Mouse (Mus musculus): ENCODE measurements around the gene Yipf3. TPM values are rescaled to one million over a fixed set of nuclear protein-coding genes. Genes with fewer than 3 reads are reported as not detected.

Gene Yipf3
- total and polyA plus RNA-seq, 2 experiments from 2014 or later: 16.0 to 68.5 TPM

GRCm38 (mm10) chr17:46272058-46272457 is 24.2 kb downstream of the Yipf3 start:
- TF ChIP-seq EP300 (IDR thresholded peaks at IDR 0.05; ENCODE audit: low read depth) (no peak), CTCF (IDR thresholded peaks at IDR 0.05; ENCODE audit: low read depth) (no peak)
- no peak overlapping the region for H3K27ac ChIP-seq (ENCODE audit: low read depth)
- DNase-seq (ENCODE audit: low spot score) (no peak), ATAC-seq (ENCODE audit: insufficient read depth, low read depth) (no peak)
- no peak overlapping the region for H3K4me3 ChIP-seq (ENCODE audit: low read depth, low read length)
- no peaks in the 10 kb centered on the region for H3K9me3 ChIP-seq (replicated peaks; ENCODE audit: control insufficient read depth, low read length)
- no peak overlapping the region for H3K4me2 ChIP-seq (ENCODE audit: low read depth, low read length)
- H3K36me3 ChIP-seq (replicated peaks; ENCODE audit: control insufficient read depth, insufficient read depth, low read length): peaks cover 18% of the 10 kb centered on the region
- no peak overlapping the region for H3K9ac ChIP-seq (replicated peaks; ENCODE audit: low read depth, low read length)
- H3K27me3 ChIP-seq (ENCODE audit: control insufficient read depth, insufficient read depth, low read length): no peaks in the 10 kb centered on the region
- H3K4me1 ChIP-seq (ENCODE audit: control insufficient read depth, insufficient read depth): peaks cover 18% of the 10 kb centered on the region
- WGBS: 88% methylated on average over 2 of the region's 2 CpGs

DNA sequence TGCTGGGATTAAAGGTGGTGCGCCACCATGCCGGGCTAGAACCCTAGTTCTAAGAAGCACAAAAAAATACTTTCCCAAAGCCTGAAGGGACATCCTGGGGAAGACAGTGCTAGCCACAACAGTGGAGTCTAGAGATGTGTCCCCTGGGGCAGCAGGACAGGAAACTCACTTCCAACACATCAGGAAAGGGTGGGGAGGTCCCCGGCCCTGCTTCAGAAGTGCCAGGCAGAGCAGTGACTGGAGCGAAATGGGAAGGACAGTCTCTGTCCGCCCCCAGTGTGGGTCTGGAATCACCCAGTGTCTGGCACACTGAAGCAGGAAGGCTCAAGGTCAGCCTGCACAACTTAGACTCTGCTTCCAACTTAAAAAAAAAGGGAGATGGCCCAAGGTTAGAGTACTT is 24.8 kb downstream of the Yipf3 start:
- no peaks in the 10 kb centered on the region for H3K27me3 ChIP-seq (ENCODE audit: control insufficient read depth, insufficient read depth, low read length)
- peaks cover 18% of the 10 kb centered on the region for H3K36me3 ChIP-seq (replicated peaks; ENCODE audit: control insufficient read depth, insufficient read depth, low read length)
- TF ChIP-seq CTCF (IDR thresholded peaks at IDR 0.05; ENCODE audit: low read depth) (no peak), EP300 (IDR thresholded peaks at IDR 0.05; ENCODE audit: low read depth) (0 out of 2 replicates have a peak, but pooled peaks have one; percentile 23)
- no peaks in the 10 kb centered on the region for H3K9me3 ChIP-seq (replicated peaks; ENCODE audit: control insufficient read depth, low read length)
- H3K9ac ChIP-seq (replicated peaks; ENCODE audit: low read depth, low read length): no peak overlapping the region
- 67% methylated on average over 5 of the region's 5 CpGs for WGBS
- ATAC-seq (ENCODE audit: insufficient read depth, low read depth) (0 out of 2 replicates have a peak, but pooled peaks have one; percentile 25), DNase-seq (ENCODE audit: low spot score) (no peak)
- peaks cover 18% of the 10 kb centered on the region for H3K4me1 ChIP-seq (ENCODE audit: control insufficient read depth, insufficient read depth)
- no peak overlapping the region for H3K4me3 ChIP-seq (ENCODE audit: low read depth, low read length)
- H3K27ac ChIP-seq (ENCODE audit: low read depth): peak overlapping the region; percentile 57; the same call in 1 of the 2 replicates
- H3K4me2 ChIP-seq (ENCODE audit: low read depth, low read length): no peak overlapping the region

GRCm38 (mm10) chr17:46273803-46274236 is 25.9 kb downstream of the Yipf3 start:
- WGBS: 18% methylated on average over 1 of the region's 1 CpGs
- no peaks in the 10 kb centered on the region for H3K27me3 ChIP-seq (ENCODE audit: control insufficient read depth, insufficient read depth, low read length)
- H3K36me3 ChIP-seq (replicated peaks; ENCODE audit: control insufficient read depth, insufficient read depth, low read length): peaks cover 27% of the 10 kb centered on the region
- no peak for ATAC-seq (ENCODE audit: insufficient read depth, low read depth)
- TF ChIP-seq EP300 (IDR thresholded peaks at IDR 0.05; ENCODE audit: low read depth): no peak
- TF ChIP-seq CTCF (IDR thresholded peaks at IDR 0.05; ENCODE audit: low read depth): no peak
- DNase-seq (ENCODE audit: low spot score): no peak
- peaks cover 18% of the 10 kb centered on the region for H3K4me1 ChIP-seq (ENCODE audit: control insufficient read depth, insufficient read depth)
- H3K9ac ChIP-seq (replicated peaks; ENCODE audit: low read depth, low read length): no peak overlapping the region
- H3K27ac ChIP-seq (ENCODE audit: low read depth): peak overlapping the region; percentile 57
- H3K9me3 ChIP-seq (replicated peaks; ENCODE audit: control insufficient read depth, low read length): no peaks in the 10 kb centered on the region
- H3K4me2 ChIP-seq (ENCODE audit: low read depth, low read length): no peak overlapping the region
- H3K4me3 ChIP-seq (ENCODE audit: low read depth, low read length): no peak overlapping the region

DNA sequence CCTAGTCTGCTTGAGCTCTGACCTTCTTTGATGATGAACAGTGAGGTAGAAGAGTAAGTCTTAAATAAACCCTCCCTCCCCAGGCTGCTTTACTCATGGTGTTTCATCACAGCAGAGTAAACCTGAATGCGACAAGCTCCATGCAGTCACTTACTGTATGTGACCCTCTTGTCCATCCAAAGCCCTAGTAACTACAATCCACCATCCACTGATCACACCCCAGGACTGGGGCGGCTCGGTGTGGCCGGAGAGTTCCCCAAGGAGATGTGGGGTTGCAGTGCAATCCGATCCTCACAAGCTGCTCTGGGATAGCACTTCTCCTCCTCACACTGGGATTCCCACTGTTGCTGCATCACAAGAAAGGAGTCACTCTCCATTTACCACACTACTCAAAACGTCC is 26.6 kb downstream of the Yipf3 start:
- TF ChIP-seq EP300 (IDR thresholded peaks at IDR 0.05; ENCODE audit: low read depth): no peak
- TF ChIP-seq CTCF (IDR thresholded peaks at IDR 0.05; ENCODE audit: low read depth): no peak
- H3K27ac ChIP-seq (ENCODE audit: low read depth): peak overlapping the region; percentile 57
- H3K4me2 ChIP-seq (ENCODE audit: low read depth, low read length): no peak overlapping the region
- WGBS: 75% methylated on average over 6 of the region's 6 CpGs
- peaks cover 18% of the 10 kb centered on the region for H3K4me1 ChIP-seq (ENCODE audit: control insufficient read depth, insufficient read depth)
- H3K9ac ChIP-seq (replicated peaks; ENCODE audit: low read depth, low read length): peak overlapping the region; percentile 33; the same call in 1 of the 2 replicates
- no peak overlapping the region for H3K4me3 ChIP-seq (ENCODE audit: low read depth, low read length)
- ATAC-seq (ENCODE audit: insufficient read depth, low read depth): no peak
- peaks cover 32% of the 10 kb centered on the region for H3K36me3 ChIP-seq (replicated peaks; ENCODE audit: control insufficient read depth, insufficient read depth, low read length)
- H3K9me3 ChIP-seq (replicated peaks; ENCODE audit: control insufficient read depth, low read length): no peaks in the 10 kb centered on the region
- no peak for DNase-seq (ENCODE audit: low spot score)
- no peaks in the 10 kb centered on the region for H3K27me3 ChIP-seq (ENCODE audit: control insufficient read depth, insufficient read depth, low read length)

DNA sequence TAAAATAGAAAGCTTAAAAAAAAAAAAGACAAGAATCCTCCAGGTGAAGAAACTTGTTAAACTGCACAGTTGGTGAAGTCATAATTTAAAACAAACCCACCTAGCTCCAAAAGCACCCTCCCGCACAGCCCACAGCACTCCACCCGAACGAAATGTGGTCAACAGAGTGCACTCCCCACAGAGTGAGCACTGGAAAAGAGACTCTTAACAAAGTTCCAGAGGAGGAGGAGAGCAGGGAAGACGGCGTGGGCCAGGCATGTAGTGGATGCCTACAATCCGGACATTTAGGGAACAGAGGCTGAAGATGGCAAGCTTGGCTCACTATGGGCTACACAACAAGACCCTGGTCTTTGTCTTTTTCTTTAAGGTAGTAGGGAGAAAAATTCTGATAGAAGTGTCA is 27.2 kb downstream of the Yipf3 start:
- no peak overlapping the region for H3K9ac ChIP-seq (replicated peaks; ENCODE audit: low read depth, low read length)
- WGBS: 85% methylated on average over 6 of the region's 6 CpGs
- ATAC-seq (ENCODE audit: insufficient read depth, low read depth) (no peak), DNase-seq (ENCODE audit: low spot score) (no peak)
- H3K4me3 ChIP-seq (ENCODE audit: low read depth, low read length): no peak overlapping the region
- peaks cover 35% of the 10 kb centered on the region for H3K36me3 ChIP-seq (replicated peaks; ENCODE audit: control insufficient read depth, insufficient read depth, low read length)
- peaks cover 18% of the 10 kb centered on the region for H3K4me1 ChIP-seq (ENCODE audit: control insufficient read depth, insufficient read depth)
- no peak overlapping the region for H3K27ac ChIP-seq (ENCODE audit: low read depth)
- TF ChIP-seq EP300 (IDR thresholded peaks at IDR 0.05; ENCODE audit: low read depth) (no peak), CTCF (IDR thresholded peaks at IDR 0.05; ENCODE audit: low read depth) (no peak)
- no peaks in the 10 kb centered on the region for H3K27me3 ChIP-seq (ENCODE audit: control insufficient read depth, insufficient read depth, low read length)
- H3K9me3 ChIP-seq (replicated peaks; ENCODE audit: control insufficient read depth, low read length): no peaks in the 10 kb centered on the region
- no peak overlapping the region for H3K4me2 ChIP-seq (ENCODE audit: low read depth, low read length)

DNA sequence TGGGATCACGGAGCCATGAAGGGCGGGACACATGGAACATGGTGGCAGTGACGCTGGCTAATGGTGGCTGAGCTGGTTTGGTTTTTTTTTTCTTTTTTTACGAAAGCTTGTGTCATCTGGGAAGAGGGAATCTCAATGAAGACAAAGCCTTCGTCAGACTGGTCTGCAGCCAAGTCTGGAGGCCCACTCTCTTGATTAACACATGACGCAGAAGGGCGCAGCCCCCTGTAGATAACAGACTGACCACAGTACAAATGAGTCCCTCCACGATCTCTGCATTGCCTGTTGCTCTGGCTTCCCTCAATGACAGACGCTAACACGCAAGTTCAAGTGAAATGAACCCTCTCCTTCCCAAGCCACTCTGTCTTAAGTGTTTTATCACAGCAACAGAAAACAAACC is 27.6 kb downstream of the Yipf3 start:
- Histone ChIP-seq H3K36me3 (replicated peaks; ENCODE audit: control insufficient read depth, insufficient read depth, low read length) (peaks cover 36% of the 10 kb centered on the region), H3K9me3 (replicated peaks; ENCODE audit: control insufficient read depth, low read length) (no peaks in the 10 kb centered on the region), H3K27ac (ENCODE audit: low read depth) (no peak overlapping the region), H3K4me1 (ENCODE audit: control insufficient read depth, insufficient read depth) (peaks cover 15% of the 10 kb centered on the region), H3K9ac (replicated peaks; ENCODE audit: low read depth, low read length) (no peak overlapping the region), H3K4me2 (ENCODE audit: low read depth, low read length) (no peak overlapping the region), H3K4me3 (ENCODE audit: low read depth, low read length) (no peak overlapping the region), H3K27me3 (ENCODE audit: control insufficient read depth, insufficient read depth, low read length) (no peaks in the 10 kb centered on the region)
- ATAC-seq (ENCODE audit: insufficient read depth, low read depth): no peak
- TF ChIP-seq EP300 (IDR thresholded peaks at IDR 0.05; ENCODE audit: low read depth) (no peak), CTCF (IDR thresholded peaks at IDR 0.05; ENCODE audit: low read depth) (no peak)
- no peak for DNase-seq (ENCODE audit: low spot score)
- 64% methylated on average over 10 of the region's 10 CpGs for WGBS
